Mouse (Mus musculus): ENCODE results near the gene 2200002D01Rik. TPM values are rescaled to one million over a fixed set of nuclear protein-coding genes. Genes with fewer than 3 reads are reported as not detected.

The 2200002D01Rik gene
- total RNA-seq, 2 experiments from 2014 or later, result 2.7 to 3.3 TPM

DNA sequence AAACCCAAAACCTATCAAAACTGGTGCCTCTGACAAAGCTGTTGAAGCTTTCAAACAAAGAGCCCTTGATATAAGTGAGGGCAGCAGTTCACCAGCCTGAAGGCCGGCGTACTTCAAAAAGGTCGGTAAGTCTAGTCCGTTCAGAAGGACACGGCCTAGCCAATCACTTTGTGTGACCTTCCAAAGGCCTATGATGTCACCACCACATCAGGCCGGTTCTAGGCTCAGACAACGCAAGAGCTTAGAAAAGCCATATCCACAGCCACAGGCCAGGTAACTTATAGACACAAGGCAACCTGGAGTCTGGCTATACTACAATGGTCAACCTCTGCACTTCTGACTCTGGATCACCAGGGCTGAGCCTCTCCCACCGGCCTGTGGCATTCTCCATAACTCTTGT, 31.7 kb upstream of the 2200002D01Rik start:
- DNase-seq, result peak in 1 of 2 experiments; percentile 33

DNA sequence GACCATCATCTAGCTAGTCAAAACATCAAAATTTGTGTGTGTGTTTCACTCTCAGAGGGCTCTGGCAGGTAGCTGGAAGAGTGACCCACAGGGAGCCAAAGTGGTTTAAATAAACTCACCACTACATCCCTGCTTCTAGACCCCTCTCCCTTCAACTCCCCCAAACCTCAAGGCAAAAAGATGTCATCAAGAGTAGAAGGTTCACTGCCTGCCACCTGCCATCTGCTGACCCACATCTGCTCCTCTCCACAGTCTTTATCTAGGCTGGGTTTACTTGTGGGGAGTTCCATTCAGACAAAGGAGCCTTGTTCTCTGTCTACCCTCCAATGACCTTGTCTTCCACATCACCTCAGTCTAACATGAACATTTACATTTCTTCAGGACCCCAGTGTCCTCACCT, 31.0 kb upstream of the 2200002D01Rik start:
- no peak for DNase-seq

DNA sequence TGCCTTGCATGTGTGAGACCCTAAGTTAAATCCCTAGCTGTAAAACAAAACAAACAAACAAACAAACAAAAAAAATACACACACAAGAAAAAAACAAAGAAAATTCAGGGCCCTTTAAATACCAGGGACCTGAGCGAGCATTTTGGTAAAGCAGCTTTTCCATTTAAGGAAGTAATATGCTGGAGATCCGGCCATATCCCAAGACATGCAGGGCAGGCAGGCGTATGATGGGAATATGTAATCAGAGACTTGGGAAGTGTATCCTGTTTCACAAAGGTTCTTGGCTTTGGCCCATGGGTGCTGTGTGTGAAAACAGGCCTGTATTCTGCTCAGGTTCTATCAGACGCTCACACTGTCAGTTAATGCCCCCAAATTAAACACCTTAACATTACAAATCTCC, 29.2 kb upstream of the 2200002D01Rik start:
- DNase-seq, result no peak

DNA sequence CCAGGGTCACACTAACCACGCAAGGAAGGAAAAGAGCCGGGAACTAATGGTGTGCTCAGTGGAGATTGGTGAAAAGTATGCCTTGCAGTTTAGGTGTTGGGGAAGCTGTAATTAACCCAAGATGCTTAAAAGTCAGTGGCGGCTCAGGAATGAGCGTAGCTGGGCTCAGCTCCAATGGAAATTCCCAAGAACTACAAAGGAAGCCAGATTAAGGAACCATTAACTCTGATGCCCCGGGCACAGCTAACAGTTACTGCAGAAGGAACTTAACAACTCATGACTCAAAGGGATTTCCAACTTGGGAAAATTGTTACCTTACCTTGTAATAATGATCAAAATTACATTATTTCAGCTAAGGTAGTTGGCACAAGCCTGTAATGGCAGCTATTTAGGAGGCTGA, 28.4 kb upstream of the 2200002D01Rik start:
- DNase-seq, result peak in 1 of 2 experiments; percentile 20

DNA sequence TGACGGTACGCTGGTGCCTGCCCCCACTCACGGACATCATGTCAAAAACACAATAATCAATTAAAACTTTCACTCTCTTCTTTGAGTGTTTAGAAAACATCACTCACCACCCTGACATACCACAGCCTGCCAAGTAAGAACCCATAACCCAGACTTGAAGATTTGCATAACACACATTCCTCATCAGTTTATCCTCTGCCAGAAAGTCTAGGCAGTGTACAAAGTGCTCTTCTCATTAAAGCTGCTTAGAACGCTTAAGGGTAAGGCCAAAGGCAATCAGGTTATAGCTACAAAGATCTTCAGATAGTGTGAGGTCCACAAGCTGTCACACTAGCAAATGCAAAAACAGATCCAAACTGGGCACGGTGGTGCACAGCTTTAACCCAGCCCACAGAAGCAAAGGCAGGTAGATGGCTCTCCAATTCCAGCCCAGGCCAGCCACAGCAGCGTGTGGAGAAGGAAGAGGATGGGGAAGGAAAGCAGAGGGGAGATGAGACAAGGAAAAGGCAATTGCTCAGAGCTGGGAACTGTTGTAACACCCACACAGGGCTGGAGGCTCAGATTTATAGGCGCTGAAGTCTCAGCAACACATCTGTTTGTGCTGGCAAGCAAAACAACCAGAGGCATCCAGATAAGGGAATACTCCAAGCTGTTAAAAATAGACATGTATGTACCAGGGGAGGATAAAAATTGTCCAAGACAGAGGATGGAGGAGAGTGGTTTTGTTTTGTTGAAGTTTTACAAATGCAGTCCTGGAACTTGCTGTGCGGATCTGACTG, 23.6 kb upstream of the 2200002D01Rik start:
- DNase-seq, result no peak

DNA sequence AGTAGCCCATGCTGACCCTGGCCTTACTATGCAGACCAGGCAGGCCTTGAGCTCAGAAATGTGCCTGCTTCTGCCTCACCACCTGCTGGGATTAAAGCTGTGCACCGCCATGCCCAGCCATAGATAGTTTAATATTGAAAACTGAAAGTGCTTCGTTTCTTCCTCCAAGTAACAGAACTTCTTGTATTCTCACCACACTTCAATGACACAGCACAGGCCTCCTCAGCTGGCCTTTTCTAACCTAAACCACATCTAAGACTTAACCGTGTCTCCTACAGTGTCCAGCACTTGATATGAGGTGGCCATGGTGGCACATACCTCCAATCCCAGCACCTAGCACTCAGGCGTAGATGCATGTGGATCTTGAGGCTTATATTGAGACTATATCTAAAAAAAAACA, 22.2 kb upstream of the 2200002D01Rik start:
- DNase-seq, result no peak

DNA sequence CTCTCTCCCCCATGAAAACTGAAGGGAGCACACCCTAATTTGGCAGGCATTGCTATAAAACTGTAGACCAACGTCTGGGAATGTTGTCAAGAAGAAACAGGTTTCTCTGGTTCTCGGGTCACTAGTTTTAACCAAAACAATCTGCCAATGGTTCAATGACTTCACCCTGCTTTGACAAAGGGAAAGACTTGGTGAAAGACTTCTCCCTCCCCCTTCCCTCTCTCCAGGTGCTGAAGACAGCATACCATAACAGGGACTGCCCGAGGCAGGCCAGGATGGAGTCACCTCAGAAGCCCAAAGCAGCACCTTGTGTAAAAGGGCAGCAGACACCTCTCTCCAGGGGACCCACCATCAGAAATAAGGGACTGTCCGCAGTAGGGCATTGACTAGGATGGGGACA, 18.7 kb upstream of the 2200002D01Rik start:
- DNase-seq, result no peak

DNA sequence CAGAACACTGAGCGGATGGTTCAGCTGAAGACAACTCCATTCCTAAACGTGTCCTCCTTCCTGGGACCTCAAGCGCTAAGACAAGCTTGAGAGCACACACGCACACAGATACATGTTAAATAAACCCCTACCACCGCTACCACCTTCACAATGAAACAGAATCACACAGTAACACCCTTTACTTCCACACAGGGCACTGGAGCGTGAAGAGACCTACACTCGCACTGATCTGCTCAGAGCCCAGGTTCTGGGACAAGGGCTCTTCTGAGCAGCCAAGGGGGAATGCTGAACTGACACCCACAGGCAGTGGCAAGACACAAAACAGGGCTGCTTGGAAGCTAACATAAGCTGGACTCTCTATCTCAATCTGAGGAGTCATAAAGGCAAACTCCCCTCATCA, 17.4 kb upstream of the 2200002D01Rik start:
- DNase-seq, result no peak

DNA sequence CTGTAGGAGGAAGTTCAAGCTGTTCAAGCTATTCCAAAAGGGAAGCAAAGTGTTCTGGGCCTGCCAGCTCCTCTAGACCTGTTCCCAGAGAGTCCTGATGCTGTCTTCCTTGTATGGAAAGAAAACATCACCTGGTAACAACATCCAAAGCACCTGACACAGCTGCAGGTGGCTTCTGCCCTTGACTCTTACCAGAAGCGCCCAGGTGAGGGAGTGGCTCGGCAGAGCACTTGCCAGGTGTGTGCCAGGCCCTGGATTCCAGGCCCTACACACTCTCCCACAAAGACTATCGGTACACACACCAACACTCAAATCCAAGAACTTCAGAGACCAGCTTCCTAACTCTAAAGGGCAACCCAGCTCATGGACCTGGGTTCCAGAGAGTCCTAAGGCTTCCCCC, 15.6 kb upstream of the 2200002D01Rik start:
- no peak for DNase-seq

DNA sequence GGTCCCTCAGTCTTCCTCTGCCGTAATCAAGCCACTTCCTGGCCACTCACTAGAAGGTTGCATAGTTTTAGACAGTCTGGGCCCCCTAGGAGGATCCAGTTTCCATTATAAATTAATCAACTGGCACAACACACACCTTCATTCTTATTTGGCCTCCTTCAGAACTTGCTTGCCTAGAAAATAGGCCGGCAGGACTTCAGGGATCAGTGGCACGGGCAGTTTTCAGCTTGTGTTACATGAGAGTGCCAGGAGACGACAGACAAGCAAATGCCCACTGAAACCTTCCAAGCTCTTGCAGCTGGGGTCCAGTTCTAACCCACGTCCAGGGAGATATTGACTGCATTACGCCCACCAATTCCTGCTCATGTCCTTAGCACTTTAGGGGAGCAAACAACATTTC, 13.9 kb upstream of the 2200002D01Rik start:
- no peak for DNase-seq

DNA sequence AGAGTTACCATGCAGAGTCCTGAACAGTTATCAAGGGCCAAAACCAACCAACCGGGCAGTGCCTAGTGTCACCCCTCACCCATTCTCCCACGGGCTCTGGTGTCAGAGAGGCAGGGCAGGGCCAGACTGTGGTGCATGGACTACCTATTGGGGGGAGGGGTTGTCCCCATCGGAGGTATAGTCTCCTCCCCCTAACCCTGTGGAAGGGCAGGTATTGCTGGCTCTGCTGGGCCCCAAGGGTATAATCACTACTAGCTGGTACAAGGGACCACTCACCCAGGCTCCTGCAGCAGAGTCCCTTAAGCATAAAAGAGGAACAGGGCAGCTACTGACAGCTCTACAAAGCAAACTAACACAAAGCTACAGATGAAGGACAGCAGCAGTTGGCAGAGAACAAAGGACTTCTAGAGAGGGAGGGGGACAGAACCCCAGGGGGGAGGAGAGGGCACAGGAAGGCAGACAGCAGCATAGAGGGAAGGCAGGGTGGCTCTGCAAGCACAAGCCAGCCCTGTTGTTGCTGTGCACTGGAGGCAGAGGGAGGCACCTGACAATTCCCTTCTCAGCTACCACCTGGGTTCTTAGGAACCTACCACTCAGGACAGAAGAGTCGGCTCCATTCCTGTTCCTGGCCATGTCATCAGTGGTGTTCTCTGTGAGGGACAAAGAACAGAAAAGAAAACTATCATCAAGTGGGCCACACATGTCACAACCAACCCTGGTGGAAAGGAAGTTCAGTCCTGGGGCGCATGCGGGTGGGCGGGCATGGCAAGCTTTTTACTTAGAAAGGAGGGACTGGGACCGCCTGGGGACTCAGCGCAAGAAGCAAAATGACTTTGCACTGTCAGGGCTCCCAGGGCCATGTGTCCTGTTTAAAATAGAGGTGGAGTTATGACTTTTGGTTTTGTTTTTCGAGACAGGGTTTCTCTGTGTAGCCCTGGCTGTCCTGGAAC, 11.8 kb upstream of the 2200002D01Rik start:
- no peak for DNase-seq

DNA sequence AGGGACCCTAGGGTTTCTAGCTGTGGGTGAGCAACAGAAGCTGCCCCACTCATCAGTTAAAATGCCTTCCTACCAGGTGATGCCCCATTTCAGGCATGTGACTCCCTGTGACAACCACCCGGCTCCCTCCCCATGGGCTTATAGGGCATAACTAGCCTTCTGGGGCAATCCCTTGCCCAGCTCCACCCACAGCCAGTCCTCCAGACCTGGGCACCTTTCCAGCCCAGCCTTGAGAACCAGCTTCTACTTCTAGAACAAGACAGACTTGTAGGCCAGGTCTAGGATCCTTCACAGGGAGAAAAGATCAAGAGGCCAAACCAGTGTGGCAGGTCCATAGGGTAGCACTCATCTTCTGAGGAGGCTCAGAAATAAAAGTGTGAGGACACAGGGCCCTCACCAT, 9.1 kb upstream of the 2200002D01Rik start:
- DNase-seq, result peak in 1 of 2 experiments; percentile 22

DNA sequence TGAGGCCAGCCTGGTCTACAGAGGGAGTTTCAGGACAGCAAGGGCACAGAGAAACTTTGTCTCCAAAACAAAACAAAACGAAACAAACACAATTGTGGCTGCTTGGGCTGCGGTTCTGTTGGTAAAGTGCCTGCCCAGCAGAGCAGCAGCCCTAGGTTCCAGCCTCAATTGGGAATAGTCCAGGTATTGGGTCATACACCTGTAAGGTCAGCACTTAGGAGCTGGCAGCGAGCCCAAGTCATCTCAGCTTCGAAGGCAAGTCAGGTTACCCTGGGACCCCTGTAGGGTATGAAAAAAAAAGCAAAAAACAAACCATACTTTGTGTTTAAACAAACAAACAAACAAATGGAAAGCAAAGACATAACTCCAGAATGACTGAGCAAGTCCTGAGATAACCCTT, 7.6 kb upstream of the 2200002D01Rik start:
- DNase-seq, result no peak

DNA sequence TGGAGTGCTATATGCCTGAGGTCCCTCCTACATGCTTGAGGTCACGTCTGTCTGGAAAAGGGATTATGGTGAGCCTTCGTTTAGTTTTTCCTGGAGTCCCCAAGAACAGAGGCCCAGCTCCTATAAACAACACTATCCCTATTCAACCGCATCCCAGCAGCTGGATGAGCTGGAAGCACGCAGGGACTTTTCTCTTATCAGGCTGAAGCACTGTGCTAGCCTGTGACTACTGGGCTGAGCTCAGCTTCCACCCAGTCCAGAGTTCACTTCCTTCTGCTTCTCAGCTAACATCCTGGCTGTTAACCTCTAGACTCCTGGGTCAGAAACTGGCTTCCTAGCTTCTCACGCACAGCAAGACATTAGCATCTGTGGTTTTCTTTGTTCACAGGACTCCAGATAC, 5.6 kb upstream of the 2200002D01Rik start:
- no peak for DNase-seq

DNA sequence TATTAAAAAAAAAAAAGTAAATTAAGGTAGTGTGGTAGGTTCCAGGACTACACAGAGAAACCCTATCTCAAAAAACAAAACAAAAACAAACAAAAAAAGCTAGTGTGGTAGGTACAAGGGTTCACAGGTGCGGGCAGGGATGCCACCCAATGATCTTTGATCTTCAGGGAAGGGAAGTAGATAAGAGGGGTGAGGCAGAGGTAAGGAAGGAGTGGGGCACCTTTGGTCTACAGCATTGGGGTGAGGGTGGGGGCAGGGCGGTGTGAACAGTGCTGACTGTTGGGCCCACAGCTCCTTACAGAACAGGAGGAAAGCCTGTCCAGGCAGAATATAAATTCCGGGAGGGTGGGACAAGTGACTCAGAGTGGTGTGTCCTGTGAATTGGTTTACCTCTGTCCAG, 2.9 kb upstream of the 2200002D01Rik start:
- no peak for DNase-seq

DNA sequence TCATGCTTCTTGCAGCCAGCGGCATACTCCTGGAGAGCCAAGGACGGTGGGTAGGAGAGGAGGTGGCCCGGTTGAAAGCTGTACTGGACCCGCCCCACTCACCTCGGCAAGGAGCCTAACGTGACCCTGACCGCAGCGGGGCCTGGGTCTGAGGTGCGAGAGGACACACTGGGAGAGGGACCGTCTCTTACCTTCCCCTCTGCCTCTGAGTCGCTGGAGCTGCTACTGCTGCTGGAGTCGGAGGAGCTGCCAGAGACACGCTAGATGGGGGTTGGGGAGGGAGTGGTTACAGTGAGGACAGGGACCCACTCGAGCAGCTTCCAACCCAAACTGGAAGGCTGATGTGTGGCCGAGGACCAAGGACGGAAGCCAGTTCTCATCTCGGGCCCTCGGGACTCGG, 560 bp downstream of the 2200002D01Rik start:
- peak; percentile 21 to 41 for DNase-seq

DNA sequence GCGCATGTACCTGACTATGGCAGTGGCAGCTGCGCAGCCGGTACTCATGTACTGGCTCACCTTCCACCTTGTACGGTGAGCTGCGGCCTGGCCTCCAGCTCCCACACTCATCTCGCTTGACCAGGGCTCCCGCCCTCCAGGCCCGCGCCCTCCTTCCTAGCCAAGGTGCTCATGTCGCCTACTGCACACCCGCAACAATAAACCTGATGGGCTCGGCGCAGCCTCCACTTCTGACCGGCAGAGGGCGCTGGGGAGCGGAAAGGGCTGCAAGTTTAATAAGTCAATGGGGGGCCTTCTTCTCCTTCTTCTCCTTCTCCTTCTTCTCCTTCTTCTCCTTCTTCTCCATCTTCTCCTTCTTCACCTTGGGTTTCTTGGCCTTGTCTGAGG, 959 bp downstream of the 2200002D01Rik start:
- DNase-seq, result peak; percentile 82 to 89

DNA sequence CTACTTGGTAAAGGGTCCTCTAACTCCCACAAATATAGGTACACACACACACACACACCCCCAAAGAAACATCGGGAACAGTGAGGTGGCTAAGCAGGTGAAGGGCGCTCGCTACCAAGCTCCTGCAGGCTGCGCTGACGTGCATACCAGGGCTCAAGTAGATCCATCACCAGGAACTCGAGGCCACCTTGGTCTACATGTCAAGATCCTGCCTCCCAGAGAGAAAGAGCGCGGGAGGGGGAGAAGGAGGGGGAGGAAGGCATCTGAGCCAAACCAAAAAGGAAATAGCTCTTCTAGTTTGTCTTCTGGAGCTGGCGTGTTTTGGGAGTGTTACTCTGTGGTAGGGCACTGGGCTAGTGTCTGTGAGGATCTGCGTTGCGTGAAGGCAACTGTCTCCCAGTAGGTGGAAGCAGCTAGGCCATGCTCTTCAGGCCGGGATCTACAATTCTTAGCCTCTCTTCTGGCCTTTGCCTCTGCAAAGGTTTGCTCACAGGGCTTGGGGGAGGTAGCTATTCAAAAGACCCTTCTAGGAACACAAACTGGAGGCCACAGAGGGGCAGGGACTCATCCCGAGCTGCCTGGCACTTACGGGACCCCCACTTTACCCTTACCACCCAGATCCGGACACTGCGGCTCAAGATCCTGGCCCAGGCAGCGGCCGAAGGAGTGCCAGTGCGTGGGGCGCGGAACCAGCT, 1.5 kb downstream of the 2200002D01Rik start:
- DNase-seq, result no peak

DNA sequence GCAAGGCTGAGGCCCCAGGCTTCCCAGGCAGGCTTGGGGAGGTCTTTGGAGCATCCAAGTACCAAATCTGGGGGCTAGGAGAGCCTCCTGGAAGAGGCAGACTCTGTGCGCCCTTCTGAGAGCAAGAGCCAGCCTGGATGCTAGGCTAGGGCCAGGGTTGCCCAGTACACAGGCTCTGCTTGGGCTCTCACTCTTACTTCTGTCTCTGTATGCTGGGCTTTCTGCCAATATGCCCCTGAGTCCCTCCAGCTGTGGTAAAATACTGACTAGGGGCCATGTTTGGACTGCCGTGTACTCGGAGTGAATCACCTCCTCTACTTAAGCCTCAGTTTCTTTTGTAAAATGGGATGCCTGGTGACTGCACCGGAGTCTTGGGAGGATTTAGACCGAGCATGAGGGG, 2.3 kb downstream of the 2200002D01Rik start:
- DNase-seq, result no peak

DNA sequence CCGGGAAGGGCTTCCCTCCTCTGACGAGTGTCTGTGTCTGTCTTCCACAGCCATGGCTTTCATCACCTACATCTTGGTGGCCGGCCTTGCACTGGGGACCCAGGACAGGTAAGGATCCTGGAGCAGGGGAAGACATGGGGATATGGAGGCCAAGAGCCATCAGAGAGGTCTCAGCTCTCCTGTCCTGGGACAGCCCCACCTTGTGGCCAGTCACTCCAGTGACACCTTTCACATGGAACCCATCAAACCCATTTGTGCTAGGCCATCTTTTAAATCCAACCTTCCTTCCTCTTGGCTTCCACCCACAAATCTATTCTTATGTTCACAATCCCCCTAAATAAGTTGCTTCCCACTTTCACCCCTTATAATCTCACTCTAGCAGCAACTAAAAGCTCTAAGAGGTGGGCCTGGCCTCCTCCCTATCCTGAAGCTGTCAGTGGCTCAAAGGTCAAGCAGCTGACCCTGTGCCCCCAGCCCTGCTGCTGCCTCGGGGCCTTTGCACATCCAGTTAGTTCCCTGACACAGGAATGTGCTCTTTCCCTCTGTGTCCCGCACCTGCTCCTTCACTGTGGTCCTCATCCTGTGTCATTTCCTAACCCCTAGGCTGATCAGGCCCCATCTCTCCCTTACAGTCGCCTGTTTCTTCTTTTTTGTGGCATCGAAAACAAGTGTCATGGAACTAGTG, 3.4 kb downstream of the 2200002D01Rik start:
- peak; percentile 23 to 59 for DNase-seq

DNA sequence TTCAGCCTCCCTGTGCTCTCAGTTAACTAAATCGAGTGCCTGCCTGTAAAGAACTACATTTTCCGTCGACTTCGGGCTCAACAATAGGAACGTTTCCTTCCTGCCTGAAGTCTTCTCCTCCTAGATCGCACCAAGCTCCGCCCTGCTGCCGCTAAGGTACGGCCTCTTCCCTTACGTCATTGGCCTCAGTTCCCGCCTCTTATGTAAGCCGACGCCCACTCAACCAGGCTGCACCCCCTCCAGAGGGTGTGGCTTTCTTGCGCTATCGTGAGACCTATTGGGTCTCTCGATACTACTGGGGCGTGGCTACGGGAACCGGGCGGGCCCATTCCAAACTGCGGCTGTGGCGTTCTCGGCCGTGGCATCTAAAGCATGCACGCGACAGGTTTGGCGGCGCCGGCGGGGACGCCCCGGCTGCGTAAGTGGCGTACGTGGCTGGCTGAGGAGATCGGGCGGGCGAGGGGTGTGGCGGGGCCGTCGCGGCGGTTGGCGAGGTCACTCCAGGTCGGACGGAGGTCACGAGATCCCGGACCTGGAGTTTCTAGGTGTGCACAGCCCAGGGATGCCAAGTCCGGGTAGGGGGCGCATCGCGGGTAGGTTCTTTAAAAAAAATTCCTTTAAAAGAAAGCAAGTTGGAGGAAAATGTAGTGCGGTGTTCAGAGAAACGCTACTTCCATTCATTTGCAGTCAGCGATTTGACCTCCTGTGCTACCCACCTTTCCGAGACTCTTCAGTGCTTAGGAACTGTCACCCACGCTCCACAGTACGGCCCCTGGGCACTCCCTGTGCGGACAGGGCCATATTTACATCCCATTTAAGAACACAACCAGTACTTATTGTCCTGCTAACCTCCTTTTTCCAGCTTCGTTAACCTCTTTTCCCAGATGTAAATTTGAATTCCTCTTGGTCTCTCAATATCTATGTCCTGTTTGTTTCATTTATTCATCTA, 10.0 kb downstream of the 2200002D01Rik start, which contains the start of gene Yif1b:
Gene Yif1b (plus strand): TSS at position 311 of the 949 bp plus-strand sequence.
- peak; percentile 97 to 98 for DNase-seq
